Mouse (Mus musculus): ENCODE results near the gene Mmp9.

Mmp9 gene

GRCm38 (mm10) chr2:164991808-164992207 is 51.2 kb downstream of the Mmp9 start:
- no peak for DNase-seq (ENCODE audit: low read depth)

DNA sequence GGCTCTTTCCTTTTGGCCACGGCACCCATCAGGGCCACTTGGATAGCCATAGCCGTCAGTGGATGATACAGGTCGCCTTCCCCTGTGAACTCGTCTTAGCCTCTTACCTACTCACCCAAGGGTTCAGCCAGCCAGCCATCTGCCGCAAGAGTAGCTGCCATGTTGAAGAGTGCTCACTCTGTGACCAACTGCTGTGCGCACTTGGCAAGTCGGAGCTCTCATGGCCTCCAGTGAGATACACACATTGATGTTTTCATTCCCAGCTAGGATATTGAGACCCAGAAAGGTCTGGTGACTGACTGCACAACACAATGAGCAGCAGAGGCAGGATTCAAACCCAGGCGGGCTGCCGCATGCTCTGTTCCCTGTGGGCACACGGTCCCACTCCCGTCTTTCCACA is 53.6 kb downstream of the Mmp9 start:
- DNase-seq (ENCODE audit: low read depth) = no peak

GRCm38 (mm10) chr2:164994659-164995428 is 54.3 kb downstream of the Mmp9 start:
- DNase-seq (ENCODE audit: low read depth) = no peak

DNA sequence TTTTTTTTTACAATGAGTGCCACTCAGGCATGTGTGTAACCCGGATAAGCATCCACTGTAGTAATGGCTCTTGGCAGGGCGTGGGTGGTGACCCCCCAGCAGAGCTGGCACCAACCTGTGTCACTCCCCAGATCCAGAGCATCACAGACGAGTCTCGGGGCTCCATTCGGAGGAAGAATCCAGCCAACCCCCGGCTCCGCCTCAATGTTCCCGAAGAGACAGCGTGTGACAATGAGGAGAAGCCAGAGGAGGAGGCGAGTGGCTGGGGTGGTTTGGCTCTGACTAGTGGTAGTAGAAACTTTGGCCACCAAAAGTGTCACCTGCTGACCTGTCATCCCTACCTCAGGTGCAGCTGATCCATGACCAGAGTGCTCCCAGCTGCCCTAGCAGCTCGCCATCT is 55.4 kb downstream of the Mmp9 start:
- no peak for DNase-seq (ENCODE audit: low read depth)

GRCm38 (mm10) chr2:164996848-164997720 is 56.5 kb downstream of the Mmp9 start:
- no peak for DNase-seq (ENCODE audit: low read depth)

DNA sequence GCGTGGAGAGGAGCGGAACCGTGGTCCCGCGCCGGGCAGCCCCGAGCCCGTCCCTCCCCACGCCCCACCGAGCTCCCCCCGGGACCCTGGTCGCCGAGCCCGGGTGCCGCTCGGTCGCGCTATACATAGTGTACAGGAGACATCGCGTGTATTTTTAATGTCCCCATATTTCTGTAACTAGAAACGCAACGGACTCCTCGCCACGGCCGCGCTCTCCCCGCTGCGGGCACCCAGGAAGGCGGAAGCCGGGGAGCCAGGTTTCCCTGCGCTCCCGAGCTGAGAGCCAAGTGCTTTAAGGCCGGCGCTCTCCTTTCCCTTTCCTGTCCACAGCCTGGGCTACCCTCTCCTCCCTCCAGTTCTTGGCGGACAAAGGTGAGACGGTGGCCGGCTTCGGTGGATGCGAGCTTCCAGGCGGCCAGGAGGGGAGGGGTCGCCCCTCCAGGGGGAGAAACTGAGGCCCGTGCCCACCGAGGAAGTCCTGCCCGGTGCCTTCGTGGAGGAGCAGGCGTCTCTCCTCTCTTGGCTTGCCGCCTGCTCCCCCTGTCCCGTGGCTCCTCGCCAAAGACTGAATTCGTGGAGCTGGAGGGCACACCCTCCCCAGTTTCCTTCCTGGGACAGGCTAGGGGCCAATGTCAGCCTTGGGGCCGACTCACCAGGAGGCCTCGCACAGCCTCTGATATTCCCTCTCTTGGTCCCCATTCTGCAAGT is 57.3 kb downstream of the Mmp9 start:
- no peak for DNase-seq (ENCODE audit: low read depth)

- no peak for DNase-seq (ENCODE audit: low read depth)
Measured at GRCm38 (mm10) chr2:165001958-165002357, 61.4 kb downstream of the Mmp9 start.

DNA sequence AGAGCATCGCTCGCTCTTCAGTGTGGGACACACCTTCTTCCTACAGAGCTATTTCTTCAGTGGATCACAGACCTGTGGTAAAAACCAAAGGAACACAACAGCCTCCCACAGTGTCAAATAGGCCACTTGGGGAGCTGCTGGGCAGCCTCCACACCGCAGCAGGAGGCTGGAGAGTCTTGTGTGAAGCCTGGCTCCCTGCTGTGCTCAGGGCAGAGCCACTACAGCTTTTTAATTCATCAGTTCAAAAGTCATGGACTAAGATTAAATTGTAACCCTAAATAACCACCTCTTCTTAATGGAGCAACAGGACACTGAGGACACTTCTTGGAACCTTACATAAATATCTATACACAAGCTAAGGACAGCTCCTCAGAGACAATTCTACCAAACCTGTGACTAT is 62.5 kb downstream of the Mmp9 start:
- no peak for DNase-seq (ENCODE audit: low read depth)

DNA sequence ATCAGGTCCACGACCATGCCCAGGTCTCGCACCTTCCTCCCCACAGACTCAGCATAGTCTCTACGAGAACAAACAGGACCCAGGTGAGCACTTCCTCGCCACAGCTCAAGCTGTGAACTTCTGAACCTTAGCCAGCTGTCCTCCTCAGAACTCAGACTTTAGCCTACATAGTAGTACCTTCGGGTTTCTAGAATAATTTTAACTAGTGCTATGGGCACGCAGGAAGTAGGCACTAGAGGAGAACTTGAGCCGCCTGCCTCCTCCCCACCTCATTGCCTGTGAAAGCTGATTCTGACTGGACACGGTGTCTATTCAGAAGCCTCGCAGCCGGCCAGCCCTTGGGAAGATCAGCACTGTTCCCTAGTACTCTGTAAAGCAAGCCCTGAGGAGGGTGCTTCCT is 63.7 kb downstream of the Mmp9 start:
- DNase-seq (ENCODE audit: low read depth) = no peak

Measured in fibroblast of lung, adult 2 months (primary cell).